Comparison of ENCODE assay signal across 17 mouse cellular contexts in genomic region chr4:127174075-127174899, GRCm38 (mm10). TPM values are rescaled to one million over a fixed set of nuclear protein-coding genes. Genes with fewer than 3 reads are reported as not detected.
A peak's percentile ranks its signal among the peaks of the same experiment; 100 is the strongest.
DNase-seq lines count a peak whose midpoint lies in the region; ATAC-seq and TF ChIP-seq lines count a peak whose summit lies in the region.
"Had no signal": no experiment of that assay in that cellular context is flagged by ENCODE, and none has a peak within 500 bp of the region (broad histone marks: within the 10 kb centered on the region; RNA-seq: fewer than 3 reads in every experiment).

No protein-coding gene starts in this region.

- ATAC-seq in frontal cortex, adult (ENCODE audit: low TSS enrichment), result peak; percentile 51
- ATAC-seq in midbrain, embryonic 11.5 days (ENCODE audit: low FRiP score), result no peak
- no peak for ATAC-seq in stomach, postnatal 0 days (ENCODE audit: low FRiP score, low TSS enrichment)
- ATAC-seq in midbrain, embryonic 14.5 days (ENCODE audit: low FRiP score, low TSS enrichment), result no peak
- ATAC-seq: forebrain, embryonic 13.5 days; lung, postnatal 0 days; midbrain, embryonic 15.5 days; Patski had no signal

- no peak overlapping the region for H3K27ac ChIP-seq in midbrain, embryonic 11.5 days (ENCODE audit: low read depth, low read length)
- H3K27ac ChIP-seq in midbrain, embryonic 10.5 days (replicated peaks), result no peak overlapping the region
- H3K27ac ChIP-seq in olfactory bulb, adult 2 months (ENCODE audit: insufficient read depth, low read depth, low read length), result peak overlapping the region; percentile 78
- no peak overlapping the region for H3K27ac ChIP-seq in stomach, postnatal 0 days (replicated peaks)
- H3K27ac ChIP-seq in midbrain, embryonic 14.5 days (replicated peaks; ENCODE audit: low read depth, low read length), result no peak overlapping the region
- H3K27ac ChIP-seq: forebrain, embryonic 13.5 days; heart, embryonic 10.5 days; hindbrain, embryonic 10.5 days; kidney, postnatal 0 days; limb, embryonic 15.5 days; midbrain, embryonic 15.5 days had no signal

- H3K4me2 ChIP-seq in midbrain, embryonic 11.5 days, result no peak overlapping the region
- H3K4me2 ChIP-seq in stomach, postnatal 0 days (replicated peaks; ENCODE audit: low read depth), result no peak overlapping the region
- H3K4me2 ChIP-seq in midbrain, embryonic 14.5 days (ENCODE audit: low read length), result no peak overlapping the region
- H3K4me2 ChIP-seq: forebrain, embryonic 13.5 days; limb, embryonic 15.5 days had no signal

- no peaks in the 10 kb centered on the region for H3K9me3 ChIP-seq in midbrain, embryonic 11.5 days (ENCODE audit: control insufficient read depth, low read length)
- H3K9me3 ChIP-seq in midbrain, embryonic 10.5 days (replicated peaks), result no peaks in the 10 kb centered on the region
- H3K9me3 ChIP-seq in stomach, postnatal 0 days (ENCODE audit: control insufficient read depth, low read length), result no peaks in the 10 kb centered on the region
- H3K9me3 ChIP-seq in midbrain, embryonic 14.5 days (ENCODE audit: control insufficient read depth, low read length), result no peaks in the 10 kb centered on the region
- H3K9me3 ChIP-seq: forebrain, embryonic 13.5 days; heart, embryonic 10.5 days; hindbrain, embryonic 10.5 days; limb, embryonic 15.5 days; midbrain, embryonic 15.5 days had no signal

- TF ChIP-seq CTCF in olfactory bulb, adult 2 months (IDR thresholded peaks at IDR 0.05; ENCODE audit: insufficient read depth, low read depth, low read length), result no peak
- no peak for TF ChIP-seq CTCF in stomach, postnatal 0 days (IDR thresholded peaks at IDR 0.05; ENCODE audit: low read depth)

- H3K4me1 ChIP-seq in midbrain, embryonic 11.5 days (ENCODE audit: control insufficient read depth, insufficient read depth, low read length), result peaks cover 2% of the 10 kb centered on the region
- H3K4me1 ChIP-seq in midbrain, embryonic 10.5 days, result peaks cover 26% of the 10 kb centered on the region
- H3K4me1 ChIP-seq in olfactory bulb, adult 2 months (ENCODE audit: control insufficient read depth, insufficient read depth, low read length), result peaks cover 50% of the 10 kb centered on the region
- no peaks in the 10 kb centered on the region for H3K4me1 ChIP-seq in stomach, postnatal 0 days (replicated peaks; ENCODE audit: control insufficient read depth, insufficient read depth)
- H3K4me1 ChIP-seq in midbrain, embryonic 14.5 days (ENCODE audit: control insufficient read depth, insufficient read depth, low read length), result peaks cover 34% of the 10 kb centered on the region

- no peak overlapping the region for H3K9ac ChIP-seq in midbrain, embryonic 11.5 days (ENCODE audit: low read length)
- no peak overlapping the region for H3K9ac ChIP-seq in stomach, postnatal 0 days (ENCODE audit: low read length)
- H3K9ac ChIP-seq in midbrain, embryonic 14.5 days (replicated peaks; ENCODE audit: low read length), result no peak overlapping the region
- H3K9ac ChIP-seq: limb, embryonic 15.5 days had no signal

- TF ChIP-seq EP300 in stomach, postnatal 0 days (optimal IDR thresholded peaks at IDR 0.05), result no peak

- 65% methylated on average over 8 of the region's 8 CpGs for WGBS in midbrain, embryonic 11.5 days
- 68% methylated on average over 8 of the region's 8 CpGs for WGBS in midbrain, embryonic 10.5 days
- 22% methylated on average over 8 of the region's 8 CpGs for WGBS in olfactory bulb, adult 2 months
- 63% methylated on average over 8 of the region's 8 CpGs for WGBS in stomach, postnatal 0 days
- 64% methylated on average over 8 of the region's 8 CpGs for WGBS in midbrain, embryonic 14.5 days

- no peak for TF ChIP-seq POLR2A in olfactory bulb, adult 2 months (IDR thresholded peaks at IDR 0.05; ENCODE audit: insufficient read depth, low read depth, low read length)

- no peaks in the 10 kb centered on the region for H3K36me3 ChIP-seq in midbrain, embryonic 11.5 days (ENCODE audit: control insufficient read depth, insufficient read depth, low read length)
- no peaks in the 10 kb centered on the region for H3K36me3 ChIP-seq in midbrain, embryonic 10.5 days
- H3K36me3 ChIP-seq in stomach, postnatal 0 days (ENCODE audit: control insufficient read depth, insufficient read depth, low read length), result no peaks in the 10 kb centered on the region
- no peaks in the 10 kb centered on the region for H3K36me3 ChIP-seq in midbrain, embryonic 14.5 days (ENCODE audit: control insufficient read depth, insufficient read depth, low read length)
- H3K36me3 ChIP-seq: heart, embryonic 10.5 days; hindbrain, embryonic 10.5 days; limb, embryonic 15.5 days; midbrain, embryonic 15.5 days had no signal

- H3K4me3 ChIP-seq in midbrain, embryonic 11.5 days (ENCODE audit: low read depth, low read length), result no peak overlapping the region
- no peak overlapping the region for H3K4me3 ChIP-seq in midbrain, embryonic 10.5 days
- H3K4me3 ChIP-seq in olfactory bulb, adult 2 months (ENCODE audit: insufficient read depth, low read depth, low read length), result peak overlapping the region; percentile 41
- no peak overlapping the region for H3K4me3 ChIP-seq in stomach, postnatal 0 days (ENCODE audit: low read depth, low read length)
- no peak overlapping the region for H3K4me3 ChIP-seq in midbrain, embryonic 14.5 days (replicated peaks; ENCODE audit: low read depth, low read length)
- H3K4me3 ChIP-seq: forebrain, embryonic 13.5 days; heart, embryonic 10.5 days; hindbrain, embryonic 10.5 days; limb, embryonic 15.5 days; midbrain, embryonic 15.5 days; myocyte had no signal

- peaks cover 7% of the 10 kb centered on the region; the same call in 1 of the 2 replicates for H3K27me3 ChIP-seq in midbrain, embryonic 11.5 days (ENCODE audit: control insufficient read depth, insufficient read depth, low read length)
- H3K27me3 ChIP-seq in midbrain, embryonic 10.5 days (ENCODE audit: low read depth, poor library complexity, severe bottlenecking), result peaks cover 60% of the 10 kb centered on the region
- H3K27me3 ChIP-seq in stomach, postnatal 0 days (ENCODE audit: control insufficient read depth, insufficient read depth, low read length), result no peaks in the 10 kb centered on the region
- H3K27me3 ChIP-seq in midbrain, embryonic 14.5 days (ENCODE audit: control insufficient read depth, insufficient read depth, low read length), result no peaks in the 10 kb centered on the region
- H3K27me3 ChIP-seq: midbrain, embryonic 15.5 days had no signal

- DNase-seq in frontal cortex, postnatal 25 days (ENCODE audit: low spot score in 2 of 2), result no peak
- peak; percentile 57 for DNase-seq in midbrain, embryonic 11.5 days (ENCODE audit: low spot score, missing footprints)
- DNase-seq in midbrain, embryonic 10.5 days (ENCODE audit: low spot score), result no peak
- DNase-seq in ZHBTc4 (ENCODE audit: low read depth, low spot score), result peak; percentile 77
- DNase-seq in stomach, postnatal 0 days (ENCODE audit: low spot score), result no peak
- DNase-seq in midbrain, embryonic 14.5 days, result no peak

RNA-seq across cellular contexts. Expression of gene Dlgap3, which starts 5.3 kb away (rescaled TPM):
- polyA plus RNA-seq in midbrain, embryonic 11.5 days (2014; fragmentation: Nextera tagmentation; extraction: Ambion mirVana), result 4.0 and 4.4 TPM in 2 replicates
- 1.9 and 2.8 TPM in 2 replicates for polyA plus RNA-seq in midbrain, embryonic 10.5 days (2016; fragmentation: Nextera tagmentation; extraction: Ambion mirVana)
- polyA plus RNA-seq in olfactory bulb, adult 2 months (2012; ENCODE audit: insufficient read depth, insufficient read length, low replicate concordance, missing spikeins), result not detected in 2 replicates
- polyA plus RNA-seq in stomach, postnatal 0 days (2015; fragmentation: Nextera tagmentation; extraction: Ambion mirVana), result 0.45 and 0.47 TPM in 2 replicates
- 22.3 and 25.5 TPM in 2 replicates for polyA plus RNA-seq in midbrain, embryonic 14.5 days (2014; fragmentation: Nextera tagmentation; extraction: Ambion mirVana)
- polyA plus RNA-seq: myocyte had no signal

RNA-seq across cellular contexts. Expression of gene Tmem35b, which starts 50.8 kb away (rescaled TPM):
- 14.3 and 16.0 TPM in 2 replicates for polyA plus RNA-seq in midbrain, embryonic 11.5 days (2014; fragmentation: Nextera tagmentation; extraction: Ambion mirVana)
- polyA plus RNA-seq in midbrain, embryonic 10.5 days (2016; fragmentation: Nextera tagmentation; extraction: Ambion mirVana), result 15.3 and 20.1 TPM in 2 replicates
- not detected in 2 replicates for polyA plus RNA-seq in olfactory bulb, adult 2 months (2012; ENCODE audit: insufficient read depth, insufficient read length, low replicate concordance, missing spikeins)
- polyA plus RNA-seq in stomach, postnatal 0 days (2015; fragmentation: Nextera tagmentation; extraction: Ambion mirVana), result 14.5 and 16.0 TPM in 2 replicates
- 15.7 and 17.6 TPM in 2 replicates for polyA plus RNA-seq in midbrain, embryonic 14.5 days (2014; fragmentation: Nextera tagmentation; extraction: Ambion mirVana)

Comparison
In these comparisons a context has a peak if more than half of its experiments do, and no peak if none do; other contexts are left out.
1. DNase-seq: peak in midbrain, embryonic 11.5 days (single experiment) and ZHBTc4 (single experiment); none in frontal cortex, postnatal 25 days (0 of 2), midbrain, embryonic 10.5 days (single experiment), stomach, postnatal 0 days (single experiment) and midbrain, embryonic 14.5 days (single experiment).
2. RNA of gene Tmem35b, which starts 50.8 kb away (polyA plus RNA-seq): 15.7 to 17.6 TPM in midbrain, embryonic 14.5 days, 15.3 to 20.1 TPM in midbrain, embryonic 10.5 days, 14.5 to 16.0 TPM in stomach, postnatal 0 days and 14.3 to 16.0 TPM in midbrain, embryonic 11.5 days; not detected in olfactory bulb, adult 2 months; every median in the first group is over 10 times any median in the second.